Mouse (Mus musculus) bone marrow, adult 2 months (tissue): ENCODE measurements around the gene Pakap.

Source experiments
- CTCF ChIP-seq: fragments of 200-500 bp; IDR thresholded peaks from 2 replicates; pipeline ENCODE4 v1.5.1; 2011; ENCODE audit warnings: low read length, control low read depth; ENCODE audit not compliant: control insufficient read depth, insufficient read depth
- POLR2A ChIP-seq: fragments of 200-500 bp; IDR thresholded peaks from 2 replicates; pipeline ENCODE4 v1.6.1; 2011; ENCODE audit warnings: low read depth, mild to moderate bottlenecking, control low read depth, low read length, borderline replicate concordance; ENCODE audit not compliant: control insufficient read depth

- TF ChIP-seq POLR2A, result no peak
- TF ChIP-seq CTCF, result no peak
Observed at GRCm38 (mm10) chr4:57694356-57695136, 126.6 kb downstream of the Pakap start.
